Comparison of ENCODE assay signal across 23 mouse cellular contexts in genomic region chr8:117445507-117445906, GRCm38 (mm10). TPM values are rescaled to one million over a fixed set of nuclear protein-coding genes. Genes with fewer than 3 reads are reported as not detected.
DNase-seq lines count a peak whose midpoint lies in the region; ATAC-seq lines count a peak whose summit lies in the region.
"Had no signal": no experiment of that assay in that cellular context is flagged by ENCODE, and none has a peak within 500 bp of the region (broad histone marks: within the 10 kb centered on the region; RNA-seq: fewer than 3 reads in every experiment).

No protein-coding gene starts in this region.

- peaks cover 9% of the 10 kb centered on the region; the same call in 1 of the 2 replicates for H3K4me1 ChIP-seq in hindbrain, embryonic 10.5 days (replicated peaks)
- peaks cover 6% of the 10 kb centered on the region for H3K4me1 ChIP-seq in hindbrain, embryonic 16.5 days (ENCODE audit: control insufficient read depth, insufficient read depth, low read depth, low read length)
- H3K4me1 ChIP-seq in embryonic facial prominence, embryonic 14.5 days (ENCODE audit: control insufficient read depth, insufficient read depth, low read length): no peaks in the 10 kb centered on the region
- H3K4me1 ChIP-seq in hindbrain, embryonic 11.5 days (replicated peaks; ENCODE audit: control insufficient read depth, insufficient read depth, low read length): peaks cover 2% of the 10 kb centered on the region; the same call in 1 of the 2 replicates
- peaks cover 6% of the 10 kb centered on the region for H3K4me1 ChIP-seq in midbrain, embryonic 15.5 days
- peaks cover 3% of the 10 kb centered on the region; the same call in 1 of the 2 replicates for H3K4me1 ChIP-seq in heart, embryonic 11.5 days (ENCODE audit: control insufficient read depth, insufficient read depth, low read length)
- peaks cover 8% of the 10 kb centered on the region for H3K4me1 ChIP-seq in heart, embryonic 10.5 days

- H3K9me3 ChIP-seq in hindbrain, embryonic 10.5 days: no peaks in the 10 kb centered on the region
- H3K9me3 ChIP-seq in hindbrain, embryonic 16.5 days (ENCODE audit: control insufficient read depth, low read length): no peaks in the 10 kb centered on the region
- H3K9me3 ChIP-seq in embryonic facial prominence, embryonic 14.5 days (ENCODE audit: control insufficient read depth, low read length): no peaks in the 10 kb centered on the region
- no peaks in the 10 kb centered on the region for H3K9me3 ChIP-seq in hindbrain, embryonic 11.5 days (ENCODE audit: control insufficient read depth, low read length)
- H3K9me3 ChIP-seq in midbrain, embryonic 15.5 days: no peaks in the 10 kb centered on the region
- H3K9me3 ChIP-seq in heart, embryonic 11.5 days (replicated peaks; ENCODE audit: control insufficient read depth, low read length): no peaks in the 10 kb centered on the region
- H3K9me3 ChIP-seq in heart, embryonic 10.5 days: no peaks in the 10 kb centered on the region
- H3K9me3 ChIP-seq: heart, embryonic 12.5 days; megakaryocyte, embryonic 14.5 days had no signal

- DNase-seq in hindbrain, embryonic 10.5 days (ENCODE audit: low spot score): no peak
- DNase-seq in embryonic facial prominence, embryonic 14.5 days (ENCODE audit: low spot score): no peak
- DNase-seq in hindbrain, embryonic 11.5 days (ENCODE audit: low spot score): no peak
- DNase-seq in gastrocnemius, postnatal 10 days: no peak
- DNase-seq in heart, embryonic 10.5 days (ENCODE audit: low spot score): no peak
- DNase-seq: adrenal gland, adult 8-10 months; cerebellum, adult 11-12 months; cerebellum, postnatal 10 days; heart, postnatal 10 days; kidney, postnatal 36 days; layer of hippocampus, postnatal 36 days; lung, embryonic 14.5 days; lung, postnatal 36 days; right cerebral cortex, postnatal 25 days; spleen, adult 18-20 months had no signal

- H3K27me3 ChIP-seq in hindbrain, embryonic 10.5 days (ENCODE audit: insufficient read depth, poor library complexity, severe bottlenecking): no peaks in the 10 kb centered on the region
- H3K27me3 ChIP-seq in hindbrain, embryonic 16.5 days (replicated peaks; ENCODE audit: control insufficient read depth, insufficient read depth, low read length): no peaks in the 10 kb centered on the region
- no peaks in the 10 kb centered on the region for H3K27me3 ChIP-seq in embryonic facial prominence, embryonic 14.5 days (replicated peaks; ENCODE audit: control insufficient read depth, insufficient read depth, low read length)
- no peaks in the 10 kb centered on the region for H3K27me3 ChIP-seq in hindbrain, embryonic 11.5 days (ENCODE audit: control insufficient read depth, insufficient read depth, low read length)
- no peaks in the 10 kb centered on the region for H3K27me3 ChIP-seq in midbrain, embryonic 15.5 days (replicated peaks)
- no peaks in the 10 kb centered on the region for H3K27me3 ChIP-seq in heart, embryonic 11.5 days (ENCODE audit: control insufficient read depth, insufficient read depth, low read length)
- no peaks in the 10 kb centered on the region for H3K27me3 ChIP-seq in heart, embryonic 10.5 days (ENCODE audit: insufficient read depth, poor library complexity, severe bottlenecking)
- H3K27me3 ChIP-seq: heart, embryonic 12.5 days; megakaryocyte, embryonic 14.5 days had no signal

- H3K36me3 ChIP-seq in hindbrain, embryonic 10.5 days: peaks cover 76% of the 10 kb centered on the region
- H3K36me3 ChIP-seq in hindbrain, embryonic 16.5 days (ENCODE audit: control insufficient read depth, insufficient read depth, low read length): peaks cover 5% of the 10 kb centered on the region; the same call in 1 of the 2 replicates
- peaks cover 52% of the 10 kb centered on the region for H3K36me3 ChIP-seq in embryonic facial prominence, embryonic 14.5 days (ENCODE audit: control insufficient read depth, insufficient read depth, low read length)
- 0 out of 2 replicates have a peak, but pooled peaks cover 2% of the 10 kb centered on the region for H3K36me3 ChIP-seq in hindbrain, embryonic 11.5 days (ENCODE audit: control insufficient read depth, insufficient read depth, low read length)
- H3K36me3 ChIP-seq in midbrain, embryonic 15.5 days (replicated peaks): peaks cover 13% of the 10 kb centered on the region; the same call in 1 of the 2 replicates
- H3K36me3 ChIP-seq in heart, embryonic 11.5 days (ENCODE audit: control insufficient read depth, insufficient read depth, low read length): peaks cover 4% of the 10 kb centered on the region
- H3K36me3 ChIP-seq in heart, embryonic 10.5 days: peaks cover 49% of the 10 kb centered on the region

- 82% methylated on average over 5 of the region's 5 CpGs for WGBS in hindbrain, embryonic 10.5 days
- 39% methylated on average over 5 of the region's 5 CpGs for WGBS in hindbrain, embryonic 16.5 days
- WGBS in embryonic facial prominence, embryonic 14.5 days: 71% methylated on average over 5 of the region's 5 CpGs
- 78% methylated on average over 5 of the region's 5 CpGs for WGBS in hindbrain, embryonic 11.5 days
- WGBS in midbrain, embryonic 15.5 days: 67% methylated on average over 5 of the region's 5 CpGs
- WGBS in heart, embryonic 11.5 days (ENCODE audit: insufficient replicate concordance): 86% methylated on average over 5 of the region's 5 CpGs
- WGBS in heart, embryonic 10.5 days: 90% methylated on average over 5 of the region's 5 CpGs

- no peak; the same call in 1 of the 2 replicates for ATAC-seq in hindbrain, embryonic 16.5 days
- ATAC-seq in embryonic facial prominence, embryonic 14.5 days (ENCODE audit: low read depth): 0 out of 2 replicates have a peak, but pooled peaks have one; percentile 17
- ATAC-seq in hindbrain, embryonic 11.5 days (ENCODE audit: low FRiP score): no peak
- no peak for ATAC-seq in midbrain, embryonic 15.5 days (replicated peaks)
- no peak for ATAC-seq in heart, embryonic 11.5 days (replicated peaks; ENCODE audit: insufficient number of reproducible peaks, low FRiP score, low TSS enrichment)
- ATAC-seq: intestine, postnatal 0 days had no signal

- peak overlapping the region; percentile 40; the same call in 1 of the 2 replicates for H3K27ac ChIP-seq in hindbrain, embryonic 10.5 days
- no peak overlapping the region for H3K27ac ChIP-seq in hindbrain, embryonic 16.5 days (ENCODE audit: low read depth, low read length)
- no peak overlapping the region for H3K27ac ChIP-seq in embryonic facial prominence, embryonic 14.5 days (replicated peaks; ENCODE audit: low read depth, low read length)
- H3K27ac ChIP-seq in hindbrain, embryonic 11.5 days (ENCODE audit: low read depth, low read length): peak overlapping the region; percentile 72
- H3K27ac ChIP-seq in midbrain, embryonic 15.5 days: peak overlapping the region; percentile 41; the same call in 1 of the 2 replicates
- no peak overlapping the region for H3K27ac ChIP-seq in heart, embryonic 11.5 days (ENCODE audit: low read depth, low read length)
- H3K27ac ChIP-seq in heart, embryonic 10.5 days: no peak overlapping the region
- H3K27ac ChIP-seq: liver, embryonic 14.5 days had no signal

- H3K9ac ChIP-seq in hindbrain, embryonic 16.5 days (ENCODE audit: low read depth, low read length): no peak overlapping the region
- no peak overlapping the region for H3K9ac ChIP-seq in embryonic facial prominence, embryonic 14.5 days (ENCODE audit: low read depth, low read length)
- H3K9ac ChIP-seq in hindbrain, embryonic 11.5 days (ENCODE audit: low read depth, low read length): no peak overlapping the region
- no peak overlapping the region for H3K9ac ChIP-seq in midbrain, embryonic 15.5 days
- H3K9ac ChIP-seq in heart, embryonic 11.5 days (ENCODE audit: low read depth, low read length): no peak overlapping the region
- H3K9ac ChIP-seq: heart, embryonic 12.5 days; liver, embryonic 14.5 days; lung, embryonic 14.5 days had no signal

- no peak overlapping the region for H3K4me3 ChIP-seq in hindbrain, embryonic 10.5 days
- no peak overlapping the region for H3K4me3 ChIP-seq in hindbrain, embryonic 16.5 days (ENCODE audit: low read length)
- no peak overlapping the region for H3K4me3 ChIP-seq in embryonic facial prominence, embryonic 14.5 days (ENCODE audit: low read depth, low read length)
- no peak overlapping the region for H3K4me3 ChIP-seq in hindbrain, embryonic 11.5 days (ENCODE audit: low read depth, low read length)
- no peak overlapping the region for H3K4me3 ChIP-seq in midbrain, embryonic 15.5 days
- no peak overlapping the region for H3K4me3 ChIP-seq in heart, embryonic 11.5 days (ENCODE audit: low read depth, low read length)
- no peak overlapping the region for H3K4me3 ChIP-seq in heart, embryonic 10.5 days
- H3K4me3 ChIP-seq: erythroblast, embryonic 14.5 days; heart, embryonic 12.5 days; megakaryocyte, embryonic 14.5 days had no signal

- H3K4me2 ChIP-seq in hindbrain, embryonic 16.5 days (ENCODE audit: low read length): no peak overlapping the region
- no peak overlapping the region for H3K4me2 ChIP-seq in embryonic facial prominence, embryonic 14.5 days (ENCODE audit: low read depth, low read length)
- no peak overlapping the region for H3K4me2 ChIP-seq in hindbrain, embryonic 11.5 days (replicated peaks; ENCODE audit: low read depth, low read length)
- H3K4me2 ChIP-seq in midbrain, embryonic 15.5 days: no peak overlapping the region
- no peak overlapping the region for H3K4me2 ChIP-seq in heart, embryonic 11.5 days
- H3K4me2 ChIP-seq: heart, embryonic 12.5 days; lung, embryonic 14.5 days had no signal

RNA-seq across cellular contexts. Expression of gene Plcg2, which starts 52.6 kb away (rescaled TPM):
- polyA plus RNA-seq in hindbrain, embryonic 10.5 days (2016; fragmentation: Nextera tagmentation; extraction: Ambion mirVana): 3.7 and 5.0 TPM in 2 replicates
- 1.3 and 1.5 TPM in 2 replicates for polyA plus RNA-seq in hindbrain, embryonic 16.5 days (2015; fragmentation: Nextera tagmentation; extraction: Ambion mirVana)
- 3.8 and 4.1 TPM in 2 replicates for polyA plus RNA-seq in embryonic facial prominence, embryonic 14.5 days (2014; fragmentation: Nextera tagmentation; extraction: Ambion mirVana)
- 1.8 TPM in 2 replicates for polyA plus RNA-seq in hindbrain, embryonic 11.5 days (2014; fragmentation: Nextera tagmentation; extraction: Ambion mirVana)
- polyA plus RNA-seq in midbrain, embryonic 15.5 days (2015; fragmentation: Nextera tagmentation; extraction: Ambion mirVana): 0.90 and 1.5 TPM in 2 replicates
- 4.7 and 6.7 TPM in 2 replicates for polyA plus RNA-seq in heart, embryonic 11.5 days (2014; fragmentation: Nextera tagmentation; extraction: Ambion mirVana)
- total RNA-seq in gastrocnemius, postnatal 10 days (2021): 1 to 10 TPM; 1.0 to 2.6 TPM
- polyA plus RNA-seq in heart, embryonic 10.5 days (2016; fragmentation: Nextera tagmentation; extraction: Ambion mirVana): 6.8 and 8.3 TPM in 2 replicates

Comparison
In these comparisons a context has a peak if more than half of its experiments do, and no peak if none do; other contexts are left out.
1. H3K27ac ChIP-seq: peak in hindbrain, embryonic 10.5 days (single experiment), hindbrain, embryonic 11.5 days (single experiment) and midbrain, embryonic 15.5 days (single experiment); none in hindbrain, embryonic 16.5 days (single experiment), embryonic facial prominence, embryonic 14.5 days (single experiment), heart, embryonic 11.5 days (single experiment) and heart, embryonic 10.5 days (single experiment).